Mouse (Mus musculus) gastrocnemius, postnatal 10 days (tissue): Measurements from ENCODE around the gene Olfr824. TPM values are rescaled to one million over a fixed set of nuclear protein-coding genes. Genes with fewer than 3 reads are reported as not detected.
"Not testable (repeated sequence)": the region's sequence is repeated elsewhere in the genome, so short reads cannot be mapped to it uniquely, and the experiment has no call there.

ENCODE experiments used
- DNase-seq: peaks from one replicate; pipeline ENCODE4 v3.0.0; 2021; ENCODE audit warnings: mixed read lengths
- long read RNA-seq, 2 experiments: library from polyadenylated mRNA; stranded (forward); transcript quantifications; one replicate each; pipeline ENCODE4 v2.0.0; 2021
- total RNA-seq, 2 experiments: library from RNA; stranded (reverse); gene quantifications; 2 replicates each; pipeline ENCODE4 v1.2.3; 2021

Gene Olfr824
- total RNA-seq = not detected
- long read RNA-seq, experiment 1 = 0 reads
- long read RNA-seq, experiment 2 = 0 reads

GRCm38 (mm10) chr10:130129900-130130299 lies at the start of gene Olfr824:
TSS of gene Olfr824 (minus strand) at chr10:130130000.
- not testable (repeated sequence) for DNase-seq

- no peak for DNase-seq
Observed at GRCm38 (mm10) chr10:130166666-130167065, 36.9 kb upstream of the Olfr824 start, which contains the start of gene Olfr825. TSS of gene Olfr825 (minus strand) at chr10:130166766.

- DNase-seq = no peak
Observed at GRCm38 (mm10) chr10:130165196-130165595, 35.4 kb upstream of the Olfr824 start.

GRCm38 (mm10) chr10:130144121-130144520 lies 14.3 kb upstream of the Olfr824 start:
- no peak for DNase-seq

- DNase-seq = not testable (repeated sequence)
Observed at GRCm38 (mm10) chr10:130142481-130142880, 12.7 kb upstream of the Olfr824 start.

GRCm38 (mm10) chr10:130134811-130135210 lies 5.0 kb upstream of the Olfr824 start:
- no peak for DNase-seq

GRCm38 (mm10) chr10:130116045-130116444 lies 13.8 kb downstream of the Olfr824 start:
- not testable (repeated sequence) for DNase-seq

- not testable (repeated sequence) for DNase-seq
Observed at GRCm38 (mm10) chr10:130115283-130115682, 14.5 kb downstream of the Olfr824 start, which contains the start of gene Olfr823. TSS of gene Olfr823 (minus strand) at chr10:130115383.

- DNase-seq = no peak
Observed at GRCm38 (mm10) chr10:130096104-130096503, 33.7 kb downstream of the Olfr824 start.

GRCm38 (mm10) chr10:130092838-130093440 lies 36.9 kb downstream of the Olfr824 start:
- peak; percentile 51 for DNase-seq

Other genes with a start within 250 kb of the Olfr824 start
- not detected for gene Olfr815, start 224.1 kb downstream of the Olfr824 start, total RNA-seq
- gene Olfr816, start 214.4 kb downstream of the Olfr824 start, total RNA-seq = not detected
- not detected for gene Olfr818, start 180.9 kb downstream of the Olfr824 start, total RNA-seq
- not detected for gene Olfr819, start 162.7 kb downstream of the Olfr824 start, total RNA-seq
- not detected for gene Olfr247, start 153.9 kb downstream of the Olfr824 start, total RNA-seq
- gene Gm10310, start 144.9 kb downstream of the Olfr824 start, total RNA-seq = not detected
- not detected for gene Olfr820, start 117.4 kb downstream of the Olfr824 start, total RNA-seq
- gene Olfr821, start 99.7 kb downstream of the Olfr824 start, total RNA-seq = not detected
- not detected for gene Olfr822, start 58.8 kb downstream of the Olfr824 start, total RNA-seq
- not detected for gene Olfr823, start 14.6 kb downstream of the Olfr824 start, total RNA-seq
- not detected for gene Olfr825, start 36.8 kb upstream of the Olfr824 start, total RNA-seq
- not detected for gene Olfr826, start 54.2 kb upstream of the Olfr824 start, total RNA-seq
- not detected for gene Olfr827, start 84.4 kb upstream of the Olfr824 start, total RNA-seq
- not detected for gene Neurod4, start 150.2 kb upstream of the Olfr824 start, total RNA-seq
- gene Tespa1, start 192.9 kb upstream of the Olfr824 start, total RNA-seq = 1 to 10 TPM in 1 of 2 experiments, under 1 TPM in 1; 0.56 to 1.3 TPM